Mouse (Mus musculus) granulocyte monocyte progenitor cell, adult 5-6 weeks (primary cell): ENCODE results near the gene Sh3pxd2a. TPM values are rescaled to one million over a fixed set of nuclear protein-coding genes. Genes with fewer than 3 reads are reported as not detected.
A peak's percentile ranks its signal among the peaks of the same experiment; 100 is the strongest.

Source experiments
- ATAC-seq: replicated peaks from 2 replicates; pipeline ENCODE4 v1.8.0; 2016; ENCODE audit warnings: mild to moderate bottlenecking, moderate TSS enrichment, inconsistent platforms; ENCODE audit not compliant: poor library complexity, severe bottlenecking
- total RNA-seq, 2 experiments: library from RNA; stranded (forward) in 1 of 2; stranded (reverse) in 1 of 2; fragments of 200-712, 200-1000 nt in 1 of 2; fragments of >200 nt in 1 of 2; fragmentation: Nextera tagmentation in 1 of 2; gene quantifications; 2 replicates each; pipeline ENCODE4 v1.2.3; 2014 to 2017

Sh3pxd2a gene
- total RNA-seq, 2 experiments from 2014 or later, result 1.2 to 1.9 TPM

GRCm38 (mm10) chr19:47253053-47253628 lies 211.1 kb downstream of the Sh3pxd2a start:
- no peak; the same call in 1 of the 2 replicates for ATAC-seq

- ATAC-seq, result no peak
Measured at GRCm38 (mm10) chr19:47250931-47251330, 213.3 kb downstream of the Sh3pxd2a start.

- ATAC-seq, result no peak
Measured at GRCm38 (mm10) chr19:47248906-47249568, 215.2 kb downstream of the Sh3pxd2a start.

- ATAC-seq, result no peak
Measured at GRCm38 (mm10) chr19:47248296-47248695, 215.9 kb downstream of the Sh3pxd2a start.

GRCm38 (mm10) chr19:47247791-47248190 lies 216.4 kb downstream of the Sh3pxd2a start:
- no peak for ATAC-seq

GRCm38 (mm10) chr19:47245512-47245911 lies 218.7 kb downstream of the Sh3pxd2a start:
- no peak for ATAC-seq

GRCm38 (mm10) chr19:47242227-47242626 lies 222.0 kb downstream of the Sh3pxd2a start:
- peak; percentile 44 for ATAC-seq

GRCm38 (mm10) chr19:47240957-47241356 lies 223.2 kb downstream of the Sh3pxd2a start:
- no peak for ATAC-seq

GRCm38 (mm10) chr19:47240076-47240475 lies 224.1 kb downstream of the Sh3pxd2a start:
- ATAC-seq, result no peak

- no peak for ATAC-seq
Measured at GRCm38 (mm10) chr19:47233087-47233486, 231.1 kb downstream of the Sh3pxd2a start.

GRCm38 (mm10) chr19:47232077-47232865 lies 231.9 kb downstream of the Sh3pxd2a start:
- no peak for ATAC-seq

- no peak for ATAC-seq
Measured at GRCm38 (mm10) chr19:47231389-47231788, 232.8 kb downstream of the Sh3pxd2a start.

GRCm38 (mm10) chr19:47230682-47231081 lies 233.5 kb downstream of the Sh3pxd2a start:
- ATAC-seq, result no peak

GRCm38 (mm10) chr19:47230082-47230481 lies 234.1 kb downstream of the Sh3pxd2a start:
- ATAC-seq, result no peak

GRCm38 (mm10) chr19:47229461-47229860 lies 234.7 kb downstream of the Sh3pxd2a start:
- no peak for ATAC-seq

GRCm38 (mm10) chr19:47228725-47229252 lies 235.4 kb downstream of the Sh3pxd2a start:
- ATAC-seq, result peak; percentile 23

GRCm38 (mm10) chr19:47225791-47226190 lies 238.4 kb downstream of the Sh3pxd2a start:
- no peak for ATAC-seq

GRCm38 (mm10) chr19:47224743-47225142 lies 239.5 kb downstream of the Sh3pxd2a start:
- ATAC-seq, result peak; percentile 84

GRCm38 (mm10) chr19:47222841-47223557 lies 241.2 kb downstream of the Sh3pxd2a start:
- ATAC-seq, result no peak

GRCm38 (mm10) chr19:47222154-47222840 lies 241.9 kb downstream of the Sh3pxd2a start:
- no peak for ATAC-seq
